Mouse (Mus musculus): Measurements from ENCODE around the gene S1pr4. TPM values are rescaled to one million over a fixed set of nuclear protein-coding genes. Genes with fewer than 3 reads are reported as not detected.

The S1pr4 gene
- polyA plus RNA-seq, 1 experiment from 2014 or later, result 0.65 TPM

- Histone ChIP-seq H3K36me3 (no peaks in the 10 kb centered on the region), H3K4me2 (replicated peaks) (no peak overlapping the region), H3K4me1 (no peaks in the 10 kb centered on the region), H3K9ac (no peak overlapping the region), H3K9me3 (replicated peaks) (no peaks in the 10 kb centered on the region), H3K4me3 (no peak overlapping the region), H3K27me3 (peaks cover 32% of the 10 kb centered on the region), H3K27ac (no peak overlapping the region)
- no peak for ATAC-seq (ENCODE audit: low FRiP score)
- WGBS, result 86% methylated on average over 5 of the region's 5 CpGs
These were observed 13.9 kb upstream of the S1pr4 start for GRCm38 (mm10) chr10:81513798-81514197.

DNA sequence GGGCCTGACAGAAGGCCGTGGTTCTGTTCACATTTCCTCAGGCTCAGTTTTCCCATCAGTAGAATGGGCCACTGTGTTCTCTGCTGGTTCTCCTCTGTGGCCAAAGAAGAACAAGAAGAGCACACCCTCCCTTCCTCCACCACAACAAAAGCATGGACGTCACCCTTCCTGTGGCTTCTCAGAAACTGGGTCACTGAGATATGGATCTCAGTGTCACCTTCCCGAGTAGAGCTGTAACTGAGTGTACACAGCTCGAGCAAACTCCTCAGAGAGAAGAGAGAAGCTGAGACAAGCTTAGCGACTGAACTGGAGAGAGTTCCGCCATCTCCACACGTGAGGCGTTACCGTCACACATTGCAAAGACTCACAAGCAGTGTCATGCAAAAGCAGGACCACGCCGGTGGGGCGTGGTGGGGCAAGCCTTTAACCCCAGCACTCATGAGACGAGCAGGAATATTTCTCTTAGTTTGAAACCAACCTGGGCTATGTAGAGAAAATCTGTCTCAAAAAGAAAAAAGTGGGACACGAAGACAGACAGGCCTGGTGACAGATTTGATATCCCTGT lies 10.4 kb upstream of the S1pr4 start:
- no peaks in the 10 kb centered on the region for H3K36me3 ChIP-seq
- peaks cover 26% of the 10 kb centered on the region for H3K27me3 ChIP-seq
- 82% methylated on average over 14 of the region's 14 CpGs for WGBS

DNA sequence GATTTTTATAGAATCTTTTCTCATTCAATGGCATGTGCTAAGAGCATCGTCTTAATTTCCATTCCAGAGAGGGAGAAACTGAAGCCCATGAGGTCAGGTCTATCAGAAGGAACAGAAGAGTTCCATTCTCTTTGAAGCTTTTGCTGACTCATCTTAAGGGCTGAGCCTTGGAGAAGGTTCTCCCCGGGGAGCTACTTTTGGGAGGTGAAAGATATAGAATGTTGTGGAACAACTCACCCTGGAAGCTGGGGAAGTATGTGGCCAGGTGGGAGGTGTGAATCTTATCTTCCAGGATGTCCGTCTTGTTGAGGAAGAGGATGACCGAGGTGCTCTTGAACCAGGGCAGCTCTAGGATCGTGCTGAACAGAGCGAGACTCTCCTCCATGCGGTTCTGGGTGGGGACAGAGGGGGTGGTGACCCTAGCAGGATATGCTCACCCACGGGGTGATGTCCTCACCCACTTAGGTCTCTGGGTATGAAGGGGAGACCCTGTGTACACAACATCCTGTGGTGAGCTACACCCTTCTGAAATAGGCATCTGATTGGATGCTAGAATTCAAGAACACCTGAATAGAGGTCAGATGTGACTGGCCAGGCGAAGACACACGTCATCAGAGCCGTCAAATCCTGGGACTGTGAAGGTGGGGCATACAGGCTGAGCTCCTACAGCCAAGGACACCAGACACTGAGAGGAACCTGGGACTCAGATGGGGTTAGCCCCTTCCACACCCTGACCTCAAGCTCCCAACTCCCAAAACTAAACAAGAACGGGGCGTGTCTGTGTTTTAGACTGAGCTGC lies 8.0 kb upstream of the S1pr4 start:
- Histone ChIP-seq H3K27me3 (peaks cover 29% of the 10 kb centered on the region), H3K9me3 (replicated peaks) (no peaks in the 10 kb centered on the region), H3K27ac (no peak overlapping the region), H3K36me3 (no peaks in the 10 kb centered on the region), H3K4me1 (no peaks in the 10 kb centered on the region), H3K4me2 (replicated peaks) (no peak overlapping the region), H3K9ac (no peak overlapping the region), H3K4me3 (no peak overlapping the region)
- WGBS, result 77% methylated on average over 13 of the region's 13 CpGs
- no peak for ATAC-seq (ENCODE audit: low FRiP score)

More for the DNA sequence above, 10.4 kb upstream of the S1pr4 start:
- H3K9me3 ChIP-seq (replicated peaks), result no peaks in the 10 kb centered on the region
- H3K9ac ChIP-seq, result no peak overlapping the region
- no peak overlapping the region for H3K4me2 ChIP-seq (replicated peaks)
- no peak overlapping the region for H3K4me3 ChIP-seq
- no peak for ATAC-seq (ENCODE audit: low FRiP score)
- H3K27ac ChIP-seq, result no peak overlapping the region
- H3K4me1 ChIP-seq, result no peaks in the 10 kb centered on the region

GRCm38 (mm10) chr10:81507095-81507494 lies 7.2 kb upstream of the S1pr4 start:
- Histone ChIP-seq H3K9me3 (replicated peaks) (no peaks in the 10 kb centered on the region), H3K9ac (no peak overlapping the region), H3K4me3 (no peak overlapping the region), H3K27ac (no peak overlapping the region), H3K4me1 (no peaks in the 10 kb centered on the region), H3K36me3 (no peaks in the 10 kb centered on the region), H3K4me2 (replicated peaks) (no peak overlapping the region), H3K27me3 (peaks cover 22% of the 10 kb centered on the region)
- ATAC-seq (ENCODE audit: low FRiP score), result no peak
- 32% methylated on average over 6 of the region's 6 CpGs for WGBS

GRCm38 (mm10) chr10:81505016-81505664 lies 5.2 kb upstream of the S1pr4 start:
- H3K4me2 ChIP-seq (replicated peaks), result no peak overlapping the region
- H3K36me3 ChIP-seq, result no peaks in the 10 kb centered on the region
- no peak overlapping the region for H3K9ac ChIP-seq
- no peak for ATAC-seq (ENCODE audit: low FRiP score)
- H3K9me3 ChIP-seq (replicated peaks), result no peaks in the 10 kb centered on the region
- no peak overlapping the region for H3K4me3 ChIP-seq
- no peaks in the 10 kb centered on the region for H3K4me1 ChIP-seq
- H3K27ac ChIP-seq, result no peak overlapping the region
- 76% methylated on average over 15 of the region's 15 CpGs for WGBS
- H3K27me3 ChIP-seq, result peaks cover 11% of the 10 kb centered on the region

GRCm38 (mm10) chr10:81502658-81503057 lies 2.7 kb upstream of the S1pr4 start:
- Histone ChIP-seq H3K4me2 (replicated peaks) (peak overlapping the region; percentile 63), H3K9me3 (replicated peaks) (no peaks in the 10 kb centered on the region), H3K4me3 (peak overlapping the region; percentile 32), H3K4me1 (no peaks in the 10 kb centered on the region), H3K27me3 (peaks cover 11% of the 10 kb centered on the region), H3K9ac (peak overlapping the region; percentile 52; the same call in 1 of the 2 replicates), H3K27ac (no peak overlapping the region), H3K36me3 (no peaks in the 10 kb centered on the region)
- 8% methylated on average over 36 of the region's 36 CpGs for WGBS
- ATAC-seq (ENCODE audit: low FRiP score), result peak; percentile 48; the same call in 1 of the 2 replicates

DNA sequence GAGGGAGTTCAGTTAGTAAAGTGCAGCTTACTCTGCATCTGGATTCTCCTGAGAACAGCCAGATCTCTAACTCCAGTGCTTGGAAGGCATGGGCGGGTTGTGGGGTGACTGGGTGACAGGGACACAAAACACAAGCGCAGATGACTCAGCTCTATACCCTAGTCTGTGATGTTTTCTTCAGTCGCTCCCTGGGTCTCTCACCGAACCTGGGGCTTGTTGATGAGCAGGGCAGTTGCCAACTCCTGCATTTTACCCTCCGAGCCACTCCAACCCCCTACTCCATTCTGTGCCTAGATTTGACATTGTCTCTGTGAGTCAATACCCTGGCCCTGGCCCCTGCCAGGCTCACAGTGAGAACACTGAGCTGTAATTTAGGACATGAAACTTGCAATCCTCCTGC lies 1.9 kb upstream of the S1pr4 start:
- Histone ChIP-seq H3K4me2 (replicated peaks) (no peak overlapping the region), H3K4me3 (no peak overlapping the region), H3K27ac (no peak overlapping the region), H3K9me3 (replicated peaks) (no peaks in the 10 kb centered on the region), H3K36me3 (no peaks in the 10 kb centered on the region), H3K27me3 (peaks cover 11% of the 10 kb centered on the region), H3K9ac (no peak overlapping the region), H3K4me1 (peaks cover 5% of the 10 kb centered on the region; the same call in 1 of the 2 replicates)
- no peak for ATAC-seq (ENCODE audit: low FRiP score)
- WGBS, result 85% methylated on average over 5 of the region's 5 CpGs

DNA sequence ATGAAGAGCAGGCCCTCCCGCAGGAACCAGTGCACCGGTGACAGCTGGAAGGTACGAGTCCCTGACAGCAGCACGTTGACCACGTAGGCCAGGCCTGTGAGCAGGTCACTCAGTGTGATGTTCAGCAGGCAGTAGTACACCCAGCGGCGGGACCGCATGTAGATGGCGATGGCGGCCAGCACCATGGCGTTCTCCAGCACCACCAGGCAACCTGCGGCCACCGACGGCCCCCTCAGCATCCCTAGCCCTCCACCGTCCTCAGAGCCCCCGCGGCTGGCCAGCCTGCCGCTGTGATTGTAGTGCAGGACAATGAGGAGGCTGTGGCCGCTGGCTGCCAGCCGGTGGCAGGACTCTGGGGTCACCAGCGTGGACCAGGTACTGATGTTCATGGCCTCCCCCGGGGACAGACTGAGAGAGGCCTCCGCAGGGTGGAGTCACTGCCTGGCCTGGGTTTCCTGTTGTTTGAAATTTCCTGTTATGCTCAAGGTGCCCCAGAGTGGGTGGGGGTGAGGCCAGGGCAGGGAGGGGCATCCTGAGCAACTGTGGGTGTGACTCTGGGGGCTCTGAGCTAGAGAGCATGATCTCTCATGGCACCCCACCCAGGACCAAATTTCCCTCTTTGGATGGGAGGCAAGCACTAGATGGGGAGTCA lies 556 bp downstream of the S1pr4 start:
- Histone ChIP-seq H3K9me3 (replicated peaks) (no peaks in the 10 kb centered on the region), H3K4me3 (no peak overlapping the region), H3K27ac (no peak overlapping the region), H3K4me2 (replicated peaks) (no peak overlapping the region), H3K4me1 (peaks cover 19% of the 10 kb centered on the region), H3K27me3 (peaks cover 11% of the 10 kb centered on the region), H3K36me3 (no peaks in the 10 kb centered on the region), H3K9ac (peak overlapping the region; percentile 18; the same call in 1 of the 2 replicates)
- no peak for ATAC-seq (ENCODE audit: low FRiP score)
- WGBS, result 83% methylated on average over 23 of the region's 23 CpGs

DNA sequence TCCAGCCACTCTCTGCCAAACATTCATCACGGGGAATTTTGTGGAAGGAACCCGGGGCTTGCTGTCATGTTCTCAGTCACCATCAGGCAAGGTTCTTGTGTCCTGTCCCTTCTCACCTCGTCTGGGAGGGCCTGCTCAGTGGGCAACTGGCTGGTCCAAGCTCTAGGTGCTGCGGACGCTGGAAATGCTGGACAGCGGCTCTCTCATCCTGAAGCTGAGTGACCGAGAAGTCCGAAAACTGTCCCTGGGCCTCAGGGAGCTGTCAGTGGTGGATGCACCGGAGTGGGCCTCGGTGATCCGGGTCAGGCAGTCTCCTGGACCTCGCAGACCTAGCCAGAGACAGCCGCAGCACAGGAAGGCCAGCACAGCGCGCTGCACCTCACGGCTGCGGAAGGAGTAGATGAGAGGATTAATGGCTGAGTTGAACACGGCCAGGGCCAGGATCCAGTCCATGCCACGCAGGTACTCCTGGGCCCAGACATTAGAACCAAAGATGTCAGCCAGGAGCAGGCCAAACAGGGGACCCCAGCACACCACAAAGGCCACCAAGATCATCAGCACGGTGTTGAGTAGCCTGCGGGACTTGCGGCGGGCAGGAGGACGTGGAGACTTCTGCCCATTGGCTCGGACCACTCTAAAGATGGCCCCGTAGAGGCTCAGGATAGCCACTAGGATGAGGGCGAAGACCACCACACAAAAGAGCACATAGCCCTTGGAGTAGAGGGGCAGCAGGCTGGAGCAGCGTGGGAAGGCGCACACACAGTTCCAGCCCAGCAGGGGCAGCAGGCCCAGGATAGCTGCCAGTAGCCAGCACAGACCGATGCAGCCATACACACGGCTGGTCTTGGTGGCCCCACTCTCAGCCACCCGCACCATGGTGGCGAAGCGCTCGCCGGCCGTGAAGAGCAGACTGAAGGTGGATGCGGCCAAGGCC lies 1.3 kb downstream of the S1pr4 start:
- Histone ChIP-seq H3K4me3 (no peak overlapping the region), H3K9me3 (replicated peaks) (no peaks in the 10 kb centered on the region), H3K27ac (no peak overlapping the region), H3K27me3 (peaks cover 8% of the 10 kb centered on the region), H3K4me1 (peaks cover 25% of the 10 kb centered on the region), H3K9ac (no peak overlapping the region), H3K36me3 (no peaks in the 10 kb centered on the region), H3K4me2 (replicated peaks) (no peak overlapping the region)
- whole genome bisulfite sequencing, result 88% methylated on average over 38 of the region's 38 CpGs
- ATAC-seq (ENCODE audit: low FRiP score), result no peak

DNA sequence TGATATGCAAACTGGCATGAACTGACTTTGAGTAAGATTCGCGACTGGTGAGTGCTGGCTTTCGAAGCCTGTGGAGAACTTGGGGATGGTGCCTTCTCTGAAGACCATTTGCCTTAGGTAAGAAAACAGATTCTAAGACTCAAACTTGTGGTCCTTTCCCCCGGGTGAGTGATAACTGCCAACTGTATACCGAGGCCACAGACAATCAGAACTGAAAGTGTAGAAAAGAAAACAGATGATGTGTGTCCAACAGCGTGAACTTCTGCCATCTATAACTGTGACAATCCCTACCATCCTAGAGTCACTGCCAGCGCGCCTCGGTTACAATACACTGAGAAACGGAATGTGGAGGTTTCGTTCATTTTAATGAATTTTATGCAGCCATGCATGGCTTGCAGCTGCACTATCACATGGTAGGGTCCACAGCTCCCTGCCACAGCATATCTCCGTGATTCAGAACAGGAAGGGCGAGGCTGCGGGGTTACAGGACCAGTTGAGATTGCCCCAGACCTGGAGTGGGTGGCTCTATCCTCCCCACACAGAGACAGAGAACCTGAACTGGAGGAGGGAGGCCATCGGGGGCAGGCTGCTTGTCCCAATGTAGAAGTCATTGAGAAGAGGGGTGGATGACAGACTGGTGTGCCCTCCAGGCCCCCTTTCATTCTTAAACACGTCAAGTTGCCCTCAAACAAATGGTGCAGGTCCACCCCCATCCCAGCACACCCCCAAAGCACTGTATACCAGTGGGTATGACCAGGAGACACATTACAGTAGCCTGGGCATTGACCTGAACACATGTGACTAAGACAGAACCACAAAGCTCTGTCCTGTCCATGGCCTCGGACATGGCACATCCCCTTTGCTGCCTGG lies 2.3 kb downstream of the S1pr4 start:
- peaks cover 26% of the 10 kb centered on the region for H3K4me1 ChIP-seq
- no peaks in the 10 kb centered on the region for H3K9me3 ChIP-seq (replicated peaks)
- 85% methylated on average over 17 of the region's 17 CpGs for WGBS
- no peaks in the 10 kb centered on the region; the same call in 1 of the 2 replicates for H3K27me3 ChIP-seq
- ATAC-seq (ENCODE audit: low FRiP score), result no peak
- H3K4me3 ChIP-seq, result no peak overlapping the region
- no peak overlapping the region for H3K9ac ChIP-seq
- peak overlapping the region; percentile 96 for H3K4me2 ChIP-seq (replicated peaks)
- H3K36me3 ChIP-seq, result peaks cover 7% of the 10 kb centered on the region
- no peak overlapping the region for H3K27ac ChIP-seq

DNA sequence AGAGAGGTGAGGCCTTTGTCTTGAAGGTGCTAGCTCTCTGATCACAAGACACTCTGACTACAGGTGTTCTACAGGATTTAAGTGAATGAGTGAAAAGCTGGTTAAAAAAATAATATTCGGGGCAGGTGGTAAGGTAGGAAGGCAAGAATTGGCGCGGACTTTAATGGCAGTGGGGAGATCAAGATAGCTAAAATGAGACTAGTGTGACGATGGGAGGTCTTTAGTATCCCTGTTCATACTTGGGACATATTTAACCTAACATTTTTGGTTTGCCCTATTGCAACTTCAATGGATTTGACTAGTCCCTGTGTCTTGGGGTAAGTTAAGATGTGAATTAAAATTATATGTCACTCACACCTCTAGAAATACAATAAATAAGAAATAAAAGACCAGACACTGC lies 3.0 kb downstream of the S1pr4 start:
- H3K27me3 ChIP-seq, result no peaks in the 10 kb centered on the region; the same call in 1 of the 2 replicates
- peaks cover 26% of the 10 kb centered on the region for H3K4me1 ChIP-seq
- WGBS, result 43% methylated on average over 4 of the region's 4 CpGs
- no peak for ATAC-seq (ENCODE audit: low FRiP score)
- peak overlapping the region; percentile 44 for H3K27ac ChIP-seq
- peak overlapping the region; percentile 59 for H3K9ac ChIP-seq
- H3K9me3 ChIP-seq (replicated peaks), result no peaks in the 10 kb centered on the region
- H3K4me2 ChIP-seq (replicated peaks), result peak overlapping the region; percentile 96
- peaks cover 13% of the 10 kb centered on the region for H3K36me3 ChIP-seq
- H3K4me3 ChIP-seq, result peak overlapping the region; percentile 82

All from hindbrain, embryonic 12.5 days (tissue).